Mouse (Mus musculus) liver, embryonic 14 days (tissue): ENCODE data around the gene Gm20518. TPM values are rescaled to one million over a fixed set of nuclear protein-coding genes. Genes with fewer than 3 reads are reported as not detected.

Experiments
- polyA plus RNA-seq: library from polyadenylated mRNA; depleted of rRNA; stranded (reverse); fragments of >200 nt; gene quantifications from 2 replicates; pipeline ENCODE4 v1.2.3, GENCODE M21; 2012; rRNA removed

Gm20518 gene
- polyA plus RNA-seq = 0.16 and 0.27 TPM in 2 replicates

DNA sequence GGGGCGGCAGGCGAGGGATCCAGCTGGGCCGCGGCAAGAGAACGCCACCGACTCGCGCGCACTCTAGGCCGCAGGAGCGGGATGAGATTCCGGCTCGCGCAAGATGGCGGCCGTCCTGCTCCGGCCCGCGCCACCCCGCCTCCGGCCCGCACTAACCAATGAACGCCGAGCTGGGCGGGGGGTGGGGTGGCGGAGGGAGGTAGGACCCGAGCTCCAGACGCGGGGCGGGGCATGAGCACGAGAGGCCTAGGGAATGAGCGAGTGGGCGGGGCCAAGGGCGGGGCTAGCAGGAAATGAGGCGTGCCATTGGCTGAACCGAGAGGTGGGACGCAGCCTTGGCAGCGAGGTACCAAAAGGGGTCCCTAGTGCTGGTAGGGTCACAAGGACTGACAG is at the start of gene Gm20518:
TSS of gene Gm20518 (minus strand) at position 105 of the 393 bp plus-strand sequence.

DNA sequence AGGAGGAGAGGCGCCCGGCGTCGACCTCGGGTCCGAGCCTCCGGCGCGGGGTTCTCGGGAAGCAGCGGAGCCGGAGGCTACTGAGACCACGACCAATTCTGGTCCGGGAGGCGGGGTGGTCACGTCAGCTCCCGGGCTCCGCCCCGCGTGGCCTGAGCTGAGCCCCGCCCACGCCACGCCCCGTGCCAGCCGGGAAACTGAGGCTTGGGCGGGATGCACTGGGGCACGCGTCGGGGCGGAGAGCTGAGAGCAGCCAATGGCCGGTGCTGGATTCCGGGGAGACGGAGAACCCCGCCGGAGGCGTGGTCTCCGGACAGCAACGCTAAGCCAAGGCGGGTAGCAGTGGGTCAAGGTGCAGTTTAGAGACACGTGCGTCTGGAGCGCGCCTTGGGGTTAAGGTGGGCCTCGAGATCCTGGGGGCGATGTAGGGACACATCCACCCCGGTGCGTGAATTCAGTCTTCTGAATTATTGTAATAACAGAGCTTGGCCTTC is 36.7 kb upstream of the Gm20518 start, which contains the start of gene Slc25a1:
TSS of gene Slc25a1 (minus strand) at position 133 of the 494 bp plus-strand sequence.

DNA sequence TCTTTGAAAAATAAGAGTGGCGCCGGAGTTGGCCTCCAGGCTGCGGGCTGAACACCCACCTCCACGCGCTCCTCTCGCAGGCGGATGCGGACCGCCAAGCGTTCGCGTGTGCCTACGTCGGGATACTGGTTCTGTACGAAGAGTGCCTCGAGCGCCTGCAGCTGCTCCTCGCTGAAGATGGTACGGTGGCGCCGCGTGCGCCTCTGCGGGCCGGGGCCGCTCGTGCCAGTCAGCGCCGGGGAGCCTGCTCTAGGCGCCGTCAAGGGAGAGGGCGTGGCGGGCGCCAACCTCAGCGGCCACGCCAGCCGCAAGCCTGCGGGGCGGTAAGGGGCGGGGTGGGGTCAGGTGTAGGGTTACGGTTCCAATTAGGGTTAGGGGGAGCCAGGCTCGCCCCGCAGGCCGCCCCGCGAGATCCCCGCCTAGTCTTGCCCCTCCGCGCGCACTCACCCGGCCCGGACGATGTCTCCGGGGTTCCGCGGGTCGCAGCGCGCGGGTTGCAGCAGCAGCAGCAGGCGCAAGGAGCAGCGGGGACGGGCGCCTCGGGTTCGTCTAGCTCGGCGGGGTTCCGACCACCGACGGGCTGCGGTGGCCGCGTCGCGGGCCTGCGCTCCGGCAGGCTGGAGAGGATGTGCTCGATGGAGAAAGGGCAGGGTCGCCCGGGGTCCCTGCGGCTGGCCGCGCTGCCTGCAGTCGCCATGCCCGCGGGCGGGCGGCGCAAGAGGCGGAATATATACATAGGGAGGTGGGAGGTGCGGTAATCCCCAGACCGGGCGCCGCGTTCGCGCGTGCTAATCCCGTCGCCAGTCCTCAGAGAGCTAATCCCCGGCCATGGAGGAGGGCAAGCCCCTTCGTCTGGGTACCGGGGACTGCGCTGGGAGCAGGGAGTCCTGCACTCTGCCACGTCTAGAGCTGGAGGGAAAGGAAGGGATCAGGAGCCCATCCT is 23.1 kb upstream of the Gm20518 start, which contains the start of gene Gsc2:
TSS of gene Gsc2 (minus strand) at position 753 of the 943 bp plus-strand sequence.

DNA sequence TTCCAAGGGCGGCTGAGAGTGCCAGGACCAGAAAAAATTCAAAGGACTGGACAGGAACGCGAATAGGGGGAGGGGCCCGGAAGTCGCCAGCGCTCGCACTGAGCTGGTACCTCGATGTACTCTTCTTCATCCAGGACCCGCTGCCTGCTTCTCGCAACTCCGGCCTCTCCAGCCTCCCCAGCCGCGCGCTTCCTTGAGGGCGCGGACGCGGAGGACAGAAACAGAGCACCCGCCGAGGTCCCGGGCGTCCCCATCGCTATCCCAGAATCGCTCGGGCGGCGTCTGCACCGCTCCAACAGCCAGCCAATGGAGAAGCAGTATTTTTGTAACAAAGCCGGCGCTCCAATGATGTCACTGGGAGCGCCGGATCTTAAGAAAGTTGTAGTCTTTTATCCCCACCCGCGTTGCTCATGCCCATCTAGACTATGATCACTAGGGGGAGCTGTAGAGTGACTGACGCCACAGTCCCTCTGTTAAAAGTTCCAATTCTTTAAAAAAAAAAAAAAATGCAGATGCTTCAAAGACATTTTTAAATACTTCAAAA is 19.7 kb upstream of the Gm20518 start, which contains the start of gene Ess2:
TSS of gene Ess2 (minus strand) at position 297 of the 544 bp plus-strand sequence.

DNA sequence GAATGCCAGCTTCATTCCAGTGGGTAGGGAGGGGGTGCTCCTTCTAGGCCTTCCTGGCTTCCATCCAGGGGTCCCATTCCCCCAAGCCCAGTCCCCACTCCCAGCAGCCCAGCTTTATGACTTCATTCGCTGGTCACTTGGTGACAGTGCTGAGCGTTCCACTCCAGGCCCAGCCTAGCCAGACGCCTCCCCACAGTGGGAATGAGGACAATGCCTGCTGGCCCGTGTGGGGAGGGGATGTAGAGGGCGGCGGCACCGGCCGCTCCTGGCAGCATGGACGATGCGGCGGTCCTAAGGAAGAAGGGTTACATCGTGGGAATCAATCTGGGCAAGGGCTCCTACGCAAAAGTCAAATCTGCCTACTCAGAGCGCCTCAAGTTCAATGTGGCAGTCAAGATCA is 7.0 kb upstream of the Gm20518 start, which contains the start of the genes Dgcr2 and Tssk2:
TSS of gene Dgcr2 (minus strand) at position 101 of the 400 bp plus-strand sequence.
TSS of gene Tssk2 (plus strand) at position 176 of the 400 bp plus-strand sequence.

DNA sequence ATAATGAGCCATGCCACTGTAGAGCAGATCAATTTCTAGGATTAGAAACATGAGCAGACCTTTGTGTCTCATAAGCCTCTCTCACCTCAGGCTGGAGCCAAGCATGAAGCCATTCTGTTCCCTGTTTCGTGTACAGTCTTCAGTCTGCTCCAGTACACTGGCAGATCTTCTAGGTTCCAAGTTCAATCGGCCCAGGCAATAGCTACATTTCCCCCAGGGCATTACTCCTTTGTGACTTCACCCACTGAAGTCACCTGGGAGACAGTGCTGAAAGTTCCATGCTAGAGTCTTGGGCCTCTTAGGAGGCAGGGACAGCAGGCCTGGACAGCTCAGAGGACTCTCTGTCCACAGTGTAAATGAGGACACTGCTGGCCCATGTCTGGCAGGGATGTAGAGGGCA is 2.5 kb upstream of the Gm20518 start, which contains the start of gene Tssk1:
TSS of gene Tssk1 (plus strand) at position 301 of the 400 bp plus-strand sequence.

DNA sequence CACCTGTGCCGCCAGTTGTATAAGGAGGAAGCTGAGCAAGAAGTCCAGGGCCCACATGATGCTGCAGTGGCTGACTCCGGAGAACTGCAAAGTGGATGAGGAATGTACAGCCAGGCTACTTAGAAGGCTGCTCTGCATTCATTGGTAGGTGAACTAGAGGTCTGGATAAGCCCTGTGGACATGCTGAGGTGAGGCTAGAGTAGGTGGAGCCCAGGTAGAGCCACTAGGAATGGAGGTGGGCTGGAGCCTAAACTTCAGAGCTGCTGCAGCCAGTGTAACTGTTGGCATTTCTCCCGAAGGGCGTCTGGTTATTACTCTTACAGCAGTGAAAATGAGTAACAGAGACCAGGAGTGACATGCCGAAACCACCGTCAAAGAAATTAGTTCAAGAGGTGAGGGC is 53.4 kb downstream of the Gm20518 start, which contains the start of gene Car15:
TSS of gene Car15 (minus strand) at position 314 of the 400 bp plus-strand sequence.

DNA sequence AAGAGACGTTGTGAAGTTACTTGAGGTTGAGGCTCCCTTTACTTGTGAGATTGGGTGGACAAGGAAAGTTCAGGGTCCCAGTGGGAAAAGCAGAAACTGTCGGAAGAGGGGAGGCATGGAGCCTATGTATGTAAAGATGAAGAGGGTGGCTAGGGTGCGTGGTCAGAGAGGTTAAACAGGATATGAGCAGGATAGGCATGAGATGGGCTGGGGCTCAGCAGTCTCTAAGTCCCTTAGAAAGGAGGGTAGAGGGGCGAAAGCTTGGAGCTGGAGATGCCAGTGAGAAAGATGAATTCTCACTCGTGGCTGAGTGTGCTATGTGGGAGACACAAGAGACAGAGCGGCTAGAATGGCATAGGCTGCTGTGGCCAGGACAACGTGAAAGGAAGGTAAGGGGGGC is 58.6 kb downstream of the Gm20518 start, which contains the start of gene B830017H08Rik:
TSS of gene B830017H08Rik (plus strand) at position 301 of the 400 bp plus-strand sequence.

DNA sequence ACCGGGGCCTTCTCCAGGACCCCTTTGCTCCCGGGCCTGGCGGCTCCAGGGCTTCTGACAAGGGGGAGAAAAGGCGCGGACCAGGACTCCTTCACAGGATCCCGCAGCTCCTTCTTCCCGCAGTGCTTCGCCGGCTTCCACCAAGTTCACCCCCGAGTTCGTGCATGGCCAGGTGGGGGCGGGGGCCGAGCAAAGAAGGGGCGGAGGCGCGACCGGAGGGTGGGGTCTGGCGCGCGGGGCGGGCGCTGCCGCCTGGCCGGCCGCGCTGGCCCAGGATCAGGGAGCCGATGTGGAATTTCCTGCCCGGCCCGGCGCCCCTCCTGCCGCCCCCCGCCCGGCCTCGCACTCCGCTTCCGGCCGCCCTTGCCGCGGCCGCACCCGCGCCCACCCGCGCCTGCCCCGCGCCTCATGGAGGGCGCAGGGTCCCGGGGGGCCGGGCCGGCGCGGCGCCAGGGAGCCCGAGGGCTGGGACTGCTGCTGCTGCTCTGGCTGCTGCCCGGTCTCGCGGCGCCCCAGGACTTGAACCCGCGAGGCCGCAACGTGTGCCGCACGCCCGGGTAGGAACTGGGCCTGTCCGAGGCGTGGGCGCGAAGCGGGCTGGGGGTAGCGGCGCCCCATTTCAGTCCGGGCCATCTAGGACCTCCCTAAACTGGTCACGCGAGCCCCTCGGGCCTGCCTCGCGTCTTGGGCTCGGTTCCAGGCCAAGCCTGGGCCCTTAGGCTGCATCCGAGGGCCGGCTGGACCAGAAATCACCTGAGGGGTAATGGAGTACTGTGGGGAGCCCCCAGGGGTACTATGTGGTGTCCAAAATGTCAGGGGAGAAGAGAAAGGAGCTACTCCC is 94.3 kb downstream of the Gm20518 start, which contains the start of gene Scarf2:
TSS of gene Scarf2 (plus strand) at position 312 of the 841 bp plus-strand sequence.

Other genes starting within 250 kb of the Gm20518 start
- gene Ccdc74a, start 245.2 kb downstream of the Gm20518 start, polyA plus RNA-seq = 1.7 and 2.2 TPM in 2 replicates
- gene Med15, start 158.8 kb downstream of the Gm20518 start, polyA plus RNA-seq = 15.1 and 18.3 TPM in 2 replicates
- gene Klhl22, start 132.1 kb downstream of the Gm20518 start, polyA plus RNA-seq = 11.3 and 11.4 TPM in 2 replicates
- gene Scarf2, start 94.4 kb downstream of the Gm20518 start, polyA plus RNA-seq = 2.8 and 3.5 TPM in 2 replicates
- gene B830017H08Rik, start 58.5 kb downstream of the Gm20518 start, polyA plus RNA-seq = not detected in 2 replicates
- gene Car15, start 53.3 kb downstream of the Gm20518 start, polyA plus RNA-seq = 0.90 and 1.5 TPM in 2 replicates
- gene Tssk1, start 2.6 kb upstream of the Gm20518 start, polyA plus RNA-seq = 0.01 TPM in 1 of 2 replicates, not detected in the other
- 13.4 and 14.7 TPM in 2 replicates for gene Dgcr2, start 6.9 kb upstream of the Gm20518 start, polyA plus RNA-seq
- not detected in 2 replicates for gene Tssk2, start 7.0 kb upstream of the Gm20518 start, polyA plus RNA-seq
- 7.5 and 7.8 TPM in 2 replicates for gene Ess2, start 19.7 kb upstream of the Gm20518 start, polyA plus RNA-seq
- not detected in 2 replicates for gene Gsc2, start 23.4 kb upstream of the Gm20518 start, polyA plus RNA-seq
- gene Slc25a1, start 36.5 kb upstream of the Gm20518 start, polyA plus RNA-seq = 31.6 and 36.1 TPM in 2 replicates
- 0.33 and 0.36 TPM in 2 replicates for gene Vpreb2, start 88.8 kb upstream of the Gm20518 start, polyA plus RNA-seq
- gene Dgcr6, start 161.2 kb upstream of the Gm20518 start, polyA plus RNA-seq = 12.9 TPM in 2 replicates
- 5.1 and 5.4 TPM in 2 replicates for gene Prodh, start 198.5 kb upstream of the Gm20518 start, polyA plus RNA-seq
- gene Rtn4r, start 236.0 kb upstream of the Gm20518 start, polyA plus RNA-seq = 0.49 and 0.62 TPM in 2 replicates